Mouse (Mus musculus) heart, embryonic 15.5 days (tissue): Measurements from ENCODE around the gene Cby1. TPM values are rescaled to one million over a fixed set of nuclear protein-coding genes. Genes with fewer than 3 reads are reported as not detected.
A peak's percentile ranks its signal among the peaks of the same experiment; 100 is the strongest.

ENCODE experiments used
- ATAC-seq: fragments of 200-750 bp; cut with Nextera tagmentation; replicated peaks from 2 replicates; pipeline ENCODE4 v1.8.0; 2017; ENCODE audit warnings: low read depth, moderate TSS enrichment; ENCODE audit not compliant: insufficient number of reproducible peaks, insufficient read depth, low FRiP score
- H3K27ac ChIP-seq: fragments of 300-500 bp; sonication (generic); 2 replicates; pipeline ENCODE4 v1.5.1; 2015; ENCODE audit warnings: mild to moderate bottlenecking, inconsistent platforms
- H3K27me3 ChIP-seq: fragments of 300-500 bp; sonication (generic); 2 replicates; pipeline ENCODE4 v1.6.1; 2015; ENCODE audit warnings: inconsistent platforms
- H3K36me3 ChIP-seq: fragments of 300-500 bp; sonication (generic); 2 replicates; pipeline ENCODE4 v1.6.1; 2015; ENCODE audit warnings: mild to moderate bottlenecking, inconsistent platforms
- H3K4me1 ChIP-seq: fragments of 300-500 bp; sonication (generic); replicated peaks from 2 replicates; pipeline ENCODE4 v1.6.1; 2015; ENCODE audit warnings: inconsistent platforms
- H3K4me2 ChIP-seq: fragments of 300-500 bp; sonication (generic); 2 replicates; pipeline ENCODE4 v1.6.1; 2015; ENCODE audit warnings: inconsistent platforms, mild to moderate bottlenecking, moderate library complexity
- H3K4me3 ChIP-seq: fragments of 300-500 bp; sonication (generic); 2 replicates; pipeline ENCODE4 v1.5.1; 2015; ENCODE audit warnings: mild to moderate bottlenecking, inconsistent platforms
- H3K9ac ChIP-seq: fragments of 300-500 bp; sonication (generic); 2 replicates; pipeline ENCODE4 v1.6.1; 2015; ENCODE audit warnings: mild to moderate bottlenecking, inconsistent platforms
- H3K9me3 ChIP-seq: fragments of 300-500 bp; sonication (generic); replicated peaks from 2 replicates; pipeline ENCODE4 v1.6.1; 2016; ENCODE audit warnings: inconsistent platforms
- WGBS: fragments of 180-500 bp; shearing (Covaris S2); methylation state at CpG from one replicate; pipeline ENCODE4 v1.1.7; 2015; ENCODE audit warnings: mixed read lengths; 5-methylcytosine and 5-hydroxymethylcytosine counted together
- polyA plus RNA-seq: library from polyadenylated mRNA; unstranded; fragments of >200 nt; fragmentation: Nextera tagmentation; extraction: Ambion mirVana; gene quantifications from 2 replicates; pipeline ENCODE4 v1.2.1, GENCODE M21; 2015

The Cby1 gene
- polyA plus RNA-seq, 1 experiment from 2014 or later, result 52.5 TPM

- WGBS, result under 1% methylated on average over 45 of the region's 45 CpGs
- peak; percentile 93 for ATAC-seq
These were observed 31.5 kb downstream of the Cby1 start, which contains the start of gene Gtpbp1 for GRCm38 (mm10) chr15:79690426-79691022. Gene Gtpbp1, plus strand, starts transcription at chr15:79690845.

GRCm38 (mm10) chr15:79691023-79691508, 32.1 kb downstream of the Cby1 start:
- Histone ChIP-seq H3K36me3 (peaks cover 3% of the 10 kb centered on the region; the same call in 1 of the 2 replicates), H3K4me3 (peak overlapping the region; percentile 81), H3K9me3 (no peaks in the 10 kb centered on the region), H3K27me3 (no peaks in the 10 kb centered on the region), H3K9ac (peak overlapping the region; percentile 80), H3K27ac (peak overlapping the region; percentile 87), H3K4me1 (peaks cover 40% of the 10 kb centered on the region), H3K4me2 (peak overlapping the region; percentile 97)
- peak; percentile 1; the same call in 1 of the 2 replicates for ATAC-seq
- WGBS, result under 1% methylated on average over 53 of the region's 53 CpGs

More at GRCm38 (mm10) chr15:79690426-79691022, 31.5 kb downstream of the Cby1 start, which contains the start of gene Gtpbp1:
- H3K4me3 ChIP-seq, result peak within 1 kb of the TSS; percentile 81
- no peaks in the 10 kb centered on the region for H3K9me3 ChIP-seq
- no peaks in the 10 kb centered on the region for H3K27me3 ChIP-seq
- peaks cover 43% of the 10 kb centered on the region for H3K4me1 ChIP-seq
- peak within 1 kb of the TSS; percentile 87 for H3K27ac ChIP-seq
- H3K36me3 ChIP-seq, result peaks cover 3% of the 10 kb centered on the region; the same call in 1 of the 2 replicates
- H3K9ac ChIP-seq, result peak within 1 kb of the TSS; percentile 80
- peak within 1 kb of the TSS; percentile 97 for H3K4me2 ChIP-seq

GRCm38 (mm10) chr15:79692334-79692733, 33.3 kb downstream of the Cby1 start:
- ATAC-seq, result no peak
- Histone ChIP-seq H3K4me3 (peak overlapping the region; percentile 81; the same call in 1 of the 2 replicates), H3K4me1 (peaks cover 36% of the 10 kb centered on the region), H3K4me2 (peak overlapping the region; percentile 97; the same call in 1 of the 2 replicates), H3K36me3 (peaks cover 10% of the 10 kb centered on the region), H3K27me3 (no peaks in the 10 kb centered on the region), H3K27ac (no peak overlapping the region), H3K9me3 (no peaks in the 10 kb centered on the region), H3K9ac (no peak overlapping the region)
- 78% methylated on average over 5 of the region's 5 CpGs for WGBS

GRCm38 (mm10) chr15:79693740-79694139, 34.7 kb downstream of the Cby1 start:
- peaks cover 38% of the 10 kb centered on the region for H3K4me1 ChIP-seq
- peak overlapping the region; percentile 18; the same call in 1 of the 2 replicates for H3K27ac ChIP-seq
- 63% methylated on average over 11 of the region's 11 CpGs for WGBS
- no peaks in the 10 kb centered on the region for H3K27me3 ChIP-seq
- H3K36me3 ChIP-seq, result peaks cover 10% of the 10 kb centered on the region
- H3K4me2 ChIP-seq, result peak overlapping the region; percentile 24; the same call in 1 of the 2 replicates
- H3K9me3 ChIP-seq, result no peaks in the 10 kb centered on the region
- no peak overlapping the region for H3K9ac ChIP-seq
- ATAC-seq, result no peak
- no peak overlapping the region for H3K4me3 ChIP-seq

GRCm38 (mm10) chr15:79694512-79694911, 35.5 kb downstream of the Cby1 start:
- H3K27ac ChIP-seq, result no peak overlapping the region
- H3K9me3 ChIP-seq, result no peaks in the 10 kb centered on the region
- WGBS, result 76% methylated on average over 4 of the region's 4 CpGs
- peaks cover 36% of the 10 kb centered on the region for H3K4me1 ChIP-seq
- no peaks in the 10 kb centered on the region for H3K27me3 ChIP-seq
- H3K4me2 ChIP-seq, result no peak overlapping the region
- peaks cover 10% of the 10 kb centered on the region for H3K36me3 ChIP-seq
- no peak overlapping the region for H3K9ac ChIP-seq
- ATAC-seq, result no peak
- H3K4me3 ChIP-seq, result no peak overlapping the region

GRCm38 (mm10) chr15:79695516-79695915, 36.5 kb downstream of the Cby1 start:
- ATAC-seq, result no peak
- H3K9me3 ChIP-seq, result no peaks in the 10 kb centered on the region
- H3K27me3 ChIP-seq, result no peaks in the 10 kb centered on the region
- H3K36me3 ChIP-seq, result peaks cover 10% of the 10 kb centered on the region
- 42% methylated on average over 3 of the region's 3 CpGs for WGBS
- no peak overlapping the region for H3K9ac ChIP-seq
- H3K4me1 ChIP-seq, result peaks cover 31% of the 10 kb centered on the region
- H3K4me2 ChIP-seq, result no peak overlapping the region
- no peak overlapping the region for H3K4me3 ChIP-seq
- no peak overlapping the region for H3K27ac ChIP-seq

GRCm38 (mm10) chr15:79696508-79696907, 37.5 kb downstream of the Cby1 start:
- no peak overlapping the region for H3K27ac ChIP-seq
- H3K27me3 ChIP-seq, result no peaks in the 10 kb centered on the region
- no peak overlapping the region for H3K4me2 ChIP-seq
- ATAC-seq, result no peak
- no peak overlapping the region for H3K4me3 ChIP-seq
- H3K36me3 ChIP-seq, result peaks cover 10% of the 10 kb centered on the region
- WGBS, result 87% methylated on average over 2 of the region's 2 CpGs
- no peak overlapping the region for H3K9ac ChIP-seq
- peaks cover 28% of the 10 kb centered on the region for H3K4me1 ChIP-seq
- no peaks in the 10 kb centered on the region for H3K9me3 ChIP-seq

- peaks cover 23% of the 10 kb centered on the region for H3K4me1 ChIP-seq
- H3K27me3 ChIP-seq, result no peaks in the 10 kb centered on the region
- no peak overlapping the region for H3K27ac ChIP-seq
- no peaks in the 10 kb centered on the region for H3K9me3 ChIP-seq
- ATAC-seq, result no peak
- no peak overlapping the region for H3K9ac ChIP-seq
- H3K4me3 ChIP-seq, result no peak overlapping the region
- 85% methylated on average over 6 of the region's 6 CpGs for WGBS
- no peak overlapping the region for H3K4me2 ChIP-seq
- peaks cover 10% of the 10 kb centered on the region for H3K36me3 ChIP-seq
These were observed 38.0 kb downstream of the Cby1 start for GRCm38 (mm10) chr15:79697011-79697410.

- Histone ChIP-seq H3K27me3 (no peaks in the 10 kb centered on the region), H3K4me2 (no peak overlapping the region), H3K9me3 (no peaks in the 10 kb centered on the region), H3K4me3 (no peak overlapping the region), H3K9ac (no peak overlapping the region), H3K36me3 (peaks cover 10% of the 10 kb centered on the region), H3K27ac (no peak overlapping the region), H3K4me1 (peaks cover 23% of the 10 kb centered on the region; the same call in 1 of the 2 replicates)
- ATAC-seq, result no peak
- WGBS, result 75% methylated on average over 9 of the region's 9 CpGs
These were observed 38.7 kb downstream of the Cby1 start for GRCm38 (mm10) chr15:79697558-79698187.

GRCm38 (mm10) chr15:79706603-79707214, 47.7 kb downstream of the Cby1 start:
- Histone ChIP-seq H3K9ac (no peak overlapping the region), H3K9me3 (no peaks in the 10 kb centered on the region), H3K36me3 (peaks cover 29% of the 10 kb centered on the region), H3K4me2 (no peak overlapping the region), H3K4me1 (no peaks in the 10 kb centered on the region), H3K4me3 (no peak overlapping the region), H3K27me3 (no peaks in the 10 kb centered on the region), H3K27ac (no peak overlapping the region)
- no peak for ATAC-seq
- 78% methylated on average over 17 of the region's 17 CpGs for WGBS

- Histone ChIP-seq H3K36me3 (peaks cover 42% of the 10 kb centered on the region), H3K27me3 (no peaks in the 10 kb centered on the region), H3K4me3 (no peak overlapping the region), H3K4me2 (no peak overlapping the region), H3K27ac (no peak overlapping the region), H3K9me3 (no peaks in the 10 kb centered on the region), H3K9ac (no peak overlapping the region), H3K4me1 (no peaks in the 10 kb centered on the region)
- WGBS, result 81% methylated on average over 5 of the region's 5 CpGs
- ATAC-seq, result no peak
These were observed 49.3 kb downstream of the Cby1 start for GRCm38 (mm10) chr15:79708229-79708822.
